Mouse (Mus musculus): ENCODE measurements around the gene Amdhd1. TPM values are rescaled to one million over a fixed set of nuclear protein-coding genes. Genes with fewer than 3 reads are reported as not detected.
"Not testable (repeated sequence)": the region's sequence is repeated elsewhere in the genome, so short reads cannot be mapped to it uniquely, and the experiment has no call there.

Amdhd1 gene
- polyA plus RNA-seq, 1 experiment from 2014 or later, result 22.6 TPM

DNA sequence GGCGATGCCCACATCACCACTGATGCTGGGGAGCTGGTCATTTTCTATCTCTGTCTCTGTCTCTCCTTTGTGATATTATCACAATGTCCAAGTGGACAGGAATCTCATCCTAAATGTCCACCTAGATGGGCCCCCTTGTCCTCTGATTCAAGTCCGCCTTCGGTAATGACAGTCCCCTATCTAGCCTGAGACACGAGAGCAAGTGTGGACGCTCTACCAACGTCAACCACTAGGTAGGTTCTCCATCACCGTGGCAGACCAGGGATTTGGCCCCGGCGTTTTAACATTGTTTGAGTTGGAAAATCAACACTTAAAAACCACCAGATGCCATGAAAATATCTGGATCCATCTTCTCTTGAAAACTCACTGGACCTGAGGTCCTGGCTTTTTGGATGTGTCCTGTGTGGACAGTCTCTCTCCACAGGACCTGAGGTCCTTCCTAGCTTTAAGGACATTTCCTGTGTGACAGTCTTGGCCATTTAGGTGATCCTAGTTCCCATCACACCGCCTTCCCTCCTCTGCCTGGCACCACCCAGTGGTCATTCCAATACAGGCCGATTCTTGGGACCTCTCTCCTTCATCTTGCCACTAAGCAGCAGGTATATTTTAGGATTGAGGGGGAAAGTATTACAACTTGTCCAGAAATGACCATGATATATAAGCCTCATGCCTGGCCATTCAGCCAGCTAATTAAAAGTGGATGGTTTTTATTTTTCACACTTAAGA, 28.2 kb upstream of the Amdhd1 start:
- Histone ChIP-seq H3K4me2 (ENCODE audit: low read depth, low read length) (no peak overlapping the region), H3K27me3 (ENCODE audit: control insufficient read depth, insufficient read depth, low read depth, low read length) (no peaks in the 10 kb centered on the region), H3K9ac (ENCODE audit: low read depth, low read length) (no peak overlapping the region), H3K36me3 (ENCODE audit: control insufficient read depth, insufficient read depth) (no peaks in the 10 kb centered on the region), H3K9me3 (replicated peaks; ENCODE audit: control insufficient read depth, low read length) (no peaks in the 10 kb centered on the region), H3K27ac (ENCODE audit: low read length) (no peak overlapping the region), H3K4me3 (ENCODE audit: low read depth, low read length) (no peak overlapping the region), H3K4me1 (ENCODE audit: control insufficient read depth, low read depth, low read length) (no peaks in the 10 kb centered on the region)
- no peak for ATAC-seq (ENCODE audit: low read depth)
- 78% methylated on average over 11 of the region's 11 CpGs for WGBS (ENCODE audit: insufficient replicate concordance)

- no peak for ATAC-seq (ENCODE audit: low read depth)
- Histone ChIP-seq H3K9me3 (replicated peaks; ENCODE audit: control insufficient read depth, low read length) (no peaks in the 10 kb centered on the region), H3K36me3 (ENCODE audit: control insufficient read depth, insufficient read depth) (no peaks in the 10 kb centered on the region), H3K4me3 (ENCODE audit: low read depth, low read length) (no peak overlapping the region), H3K4me2 (ENCODE audit: low read depth, low read length) (no peak overlapping the region), H3K4me1 (ENCODE audit: control insufficient read depth, low read depth, low read length) (no peaks in the 10 kb centered on the region), H3K27ac (ENCODE audit: low read length) (no peak overlapping the region), H3K27me3 (ENCODE audit: control insufficient read depth, insufficient read depth, low read depth, low read length) (no peaks in the 10 kb centered on the region), H3K9ac (ENCODE audit: low read depth, low read length) (no peak overlapping the region)
- WGBS (ENCODE audit: insufficient replicate concordance), result 74% methylated on average over 10 of the region's 10 CpGs
Measured at GRCm38 (mm10) chr10:93567066-93567465, 27.2 kb upstream of the Amdhd1 start.

GRCm38 (mm10) chr10:93564518-93565090, 24.8 kb upstream of the Amdhd1 start:
- no peaks in the 10 kb centered on the region for H3K9me3 ChIP-seq (replicated peaks; ENCODE audit: control insufficient read depth, low read length)
- H3K4me2 ChIP-seq (ENCODE audit: low read depth, low read length), result no peak overlapping the region
- H3K4me3 ChIP-seq (ENCODE audit: low read depth, low read length), result no peak overlapping the region
- H3K27me3 ChIP-seq (ENCODE audit: control insufficient read depth, insufficient read depth, low read depth, low read length), result no peaks in the 10 kb centered on the region
- no peaks in the 10 kb centered on the region for H3K36me3 ChIP-seq (ENCODE audit: control insufficient read depth, insufficient read depth)
- no peaks in the 10 kb centered on the region for H3K4me1 ChIP-seq (ENCODE audit: control insufficient read depth, low read depth, low read length)
- ATAC-seq (ENCODE audit: low read depth), result no peak
- no peak overlapping the region for H3K27ac ChIP-seq (ENCODE audit: low read length)
- H3K9ac ChIP-seq (ENCODE audit: low read depth, low read length), result no peak overlapping the region
- WGBS (ENCODE audit: insufficient replicate concordance), result 43% methylated on average over 14 of the region's 14 CpGs

DNA sequence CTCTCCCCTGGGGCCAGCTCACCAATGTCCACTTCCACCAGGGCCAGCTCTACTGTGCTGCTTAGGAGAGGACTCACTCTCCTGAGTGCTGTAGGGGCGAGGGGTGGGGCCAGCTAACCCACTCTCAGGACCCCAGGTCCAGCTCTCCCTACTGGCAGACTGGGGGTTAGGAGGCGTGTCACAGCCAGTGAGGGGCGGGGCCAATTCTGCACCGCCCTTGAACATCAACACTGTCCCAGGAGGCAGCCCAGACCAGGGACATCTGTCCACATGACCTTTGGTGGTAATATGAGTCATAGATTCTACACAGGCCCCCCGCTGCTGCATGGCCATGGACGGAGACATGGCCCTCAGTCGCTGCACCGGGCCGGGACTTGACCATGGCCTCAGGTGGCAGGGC, 20.0 kb upstream of the Amdhd1 start:
- 45% methylated on average over 9 of the region's 9 CpGs for WGBS (ENCODE audit: insufficient replicate concordance)
- Histone ChIP-seq H3K4me3 (ENCODE audit: low read depth, low read length) (no peak overlapping the region), H3K27ac (ENCODE audit: low read length) (no peak overlapping the region), H3K27me3 (ENCODE audit: control insufficient read depth, insufficient read depth, low read depth, low read length) (no peaks in the 10 kb centered on the region), H3K36me3 (ENCODE audit: control insufficient read depth, insufficient read depth) (no peaks in the 10 kb centered on the region), H3K4me2 (ENCODE audit: low read depth, low read length) (no peak overlapping the region), H3K4me1 (ENCODE audit: control insufficient read depth, low read depth, low read length) (no peaks in the 10 kb centered on the region), H3K9ac (ENCODE audit: low read depth, low read length) (no peak overlapping the region), H3K9me3 (replicated peaks; ENCODE audit: control insufficient read depth, low read length) (no peaks in the 10 kb centered on the region)
- ATAC-seq (ENCODE audit: low read depth), result peak; percentile 60

- not testable (repeated sequence) for H3K9me3 ChIP-seq (replicated peaks; ENCODE audit: control insufficient read depth, low read length); H3K4me3 ChIP-seq (ENCODE audit: low read depth, low read length); H3K27me3 ChIP-seq (ENCODE audit: control insufficient read depth, insufficient read depth, low read depth, low read length); H3K4me1 ChIP-seq (ENCODE audit: control insufficient read depth, low read depth, low read length); ATAC-seq (ENCODE audit: low read depth); H3K9ac ChIP-seq (ENCODE audit: low read depth, low read length); H3K27ac ChIP-seq (ENCODE audit: low read length); H3K4me2 ChIP-seq (ENCODE audit: low read depth, low read length); H3K36me3 ChIP-seq (ENCODE audit: control insufficient read depth, insufficient read depth)
- 43% methylated on average over 2 of the region's 2 CpGs for WGBS (ENCODE audit: insufficient replicate concordance)
Measured at GRCm38 (mm10) chr10:93557971-93558370, 18.1 kb upstream of the Amdhd1 start.

DNA sequence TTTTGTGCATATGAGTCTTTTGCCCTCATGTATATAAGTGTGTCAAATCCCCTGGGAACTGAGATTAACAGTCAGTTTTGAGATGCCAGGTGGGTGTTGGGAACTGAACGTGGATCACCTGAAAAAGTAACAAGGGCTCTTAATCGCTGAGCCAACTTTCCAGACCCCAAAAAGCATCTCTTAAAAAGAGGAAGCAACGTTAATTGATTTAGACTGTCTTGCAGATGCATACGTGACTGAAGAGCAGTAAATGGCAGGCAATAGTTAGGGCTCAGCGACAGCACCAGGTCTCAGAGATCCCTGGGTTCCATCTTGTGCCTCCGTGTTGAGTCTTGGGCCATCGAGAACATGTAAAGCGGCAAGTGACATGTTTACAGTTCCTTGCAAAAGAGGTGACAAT, 12.8 kb upstream of the Amdhd1 start:
- no peaks in the 10 kb centered on the region for H3K4me1 ChIP-seq (ENCODE audit: control insufficient read depth, low read depth, low read length)
- H3K4me2 ChIP-seq (ENCODE audit: low read depth, low read length), result no peak overlapping the region
- no peaks in the 10 kb centered on the region for H3K36me3 ChIP-seq (ENCODE audit: control insufficient read depth, insufficient read depth)
- no peak overlapping the region for H3K9ac ChIP-seq (ENCODE audit: low read depth, low read length)
- H3K27me3 ChIP-seq (ENCODE audit: control insufficient read depth, insufficient read depth, low read depth, low read length), result no peaks in the 10 kb centered on the region
- no peaks in the 10 kb centered on the region for H3K9me3 ChIP-seq (replicated peaks; ENCODE audit: control insufficient read depth, low read length)
- 56% methylated on average over 8 of the region's 8 CpGs for WGBS (ENCODE audit: insufficient replicate concordance)
- ATAC-seq (ENCODE audit: low read depth), result no peak
- H3K4me3 ChIP-seq (ENCODE audit: low read depth, low read length), result no peak overlapping the region
- no peak overlapping the region for H3K27ac ChIP-seq (ENCODE audit: low read length)

DNA sequence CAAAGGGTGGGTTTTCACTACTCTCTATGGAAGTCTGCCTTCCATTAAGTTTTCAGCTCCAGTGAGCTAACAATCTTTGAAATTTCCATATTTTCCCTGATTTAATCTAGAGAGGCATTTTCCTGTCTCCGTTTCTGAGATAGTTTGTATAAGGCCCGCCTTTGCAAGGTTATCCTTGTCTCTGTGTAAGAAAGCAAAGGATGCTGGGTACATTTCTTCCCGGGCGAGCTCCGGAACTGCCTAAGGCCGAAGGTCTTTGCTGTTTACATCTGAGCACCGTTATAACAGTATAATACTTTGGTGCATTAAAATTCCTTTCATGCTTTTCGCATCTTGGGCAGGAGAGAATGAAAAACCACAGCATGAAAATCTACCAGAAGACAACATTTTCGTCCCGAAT, 10.0 kb upstream of the Amdhd1 start:
- no peak overlapping the region for H3K27ac ChIP-seq (ENCODE audit: low read length)
- H3K4me1 ChIP-seq (ENCODE audit: control insufficient read depth, low read depth, low read length), result no peaks in the 10 kb centered on the region
- no peak for ATAC-seq (ENCODE audit: low read depth)
- H3K4me2 ChIP-seq (ENCODE audit: low read depth, low read length), result no peak overlapping the region
- H3K36me3 ChIP-seq (ENCODE audit: control insufficient read depth, insufficient read depth), result no peaks in the 10 kb centered on the region
- H3K9ac ChIP-seq (ENCODE audit: low read depth, low read length), result no peak overlapping the region
- H3K4me3 ChIP-seq (ENCODE audit: low read depth, low read length), result no peak overlapping the region
- no peaks in the 10 kb centered on the region for H3K27me3 ChIP-seq (ENCODE audit: control insufficient read depth, insufficient read depth, low read depth, low read length)
- H3K9me3 ChIP-seq (replicated peaks; ENCODE audit: control insufficient read depth, low read length), result no peaks in the 10 kb centered on the region
- whole genome bisulfite sequencing (ENCODE audit: insufficient replicate concordance), result 66% methylated on average over 10 of the region's 10 CpGs

GRCm38 (mm10) chr10:93548991-93549390, 9.2 kb upstream of the Amdhd1 start:
- WGBS (ENCODE audit: insufficient replicate concordance), result 8% methylated on average over 7 of the region's 7 CpGs
- Histone ChIP-seq H3K4me1 (ENCODE audit: control insufficient read depth, low read depth, low read length) (no peaks in the 10 kb centered on the region), H3K27ac (ENCODE audit: low read length) (no peak overlapping the region), H3K36me3 (ENCODE audit: control insufficient read depth, insufficient read depth) (no peaks in the 10 kb centered on the region), H3K9ac (ENCODE audit: low read depth, low read length) (no peak overlapping the region), H3K27me3 (ENCODE audit: control insufficient read depth, insufficient read depth, low read depth, low read length) (no peaks in the 10 kb centered on the region), H3K4me2 (ENCODE audit: low read depth, low read length) (no peak overlapping the region), H3K4me3 (ENCODE audit: low read depth, low read length) (no peak overlapping the region), H3K9me3 (replicated peaks; ENCODE audit: control insufficient read depth, low read length) (no peaks in the 10 kb centered on the region)
- ATAC-seq (ENCODE audit: low read depth), result peak; percentile 39; the same call in 1 of the 2 replicates

GRCm38 (mm10) chr10:93547741-93548270, 8.0 kb upstream of the Amdhd1 start:
- 70% methylated on average over 4 of the region's 4 CpGs for WGBS (ENCODE audit: insufficient replicate concordance)
- no peak for ATAC-seq (ENCODE audit: low read depth)
- H3K27ac ChIP-seq (ENCODE audit: low read length), result no peak overlapping the region
- no peaks in the 10 kb centered on the region for H3K36me3 ChIP-seq (ENCODE audit: control insufficient read depth, insufficient read depth)
- H3K9ac ChIP-seq (ENCODE audit: low read depth, low read length), result no peak overlapping the region
- no peak overlapping the region for H3K4me2 ChIP-seq (ENCODE audit: low read depth, low read length)
- H3K4me3 ChIP-seq (ENCODE audit: low read depth, low read length), result no peak overlapping the region
- H3K9me3 ChIP-seq (replicated peaks; ENCODE audit: control insufficient read depth, low read length), result no peaks in the 10 kb centered on the region
- H3K4me1 ChIP-seq (ENCODE audit: control insufficient read depth, low read depth, low read length), result no peaks in the 10 kb centered on the region
- no peaks in the 10 kb centered on the region for H3K27me3 ChIP-seq (ENCODE audit: control insufficient read depth, insufficient read depth, low read depth, low read length)

All from liver, embryonic 16.5 days (tissue).